Mouse (Mus musculus): ENCODE results near the gene Speer4d.
"Not testable (repeated sequence)": the region's sequence is repeated elsewhere in the genome, so short reads cannot be mapped to it uniquely, and the experiment has no call there.

DNA sequence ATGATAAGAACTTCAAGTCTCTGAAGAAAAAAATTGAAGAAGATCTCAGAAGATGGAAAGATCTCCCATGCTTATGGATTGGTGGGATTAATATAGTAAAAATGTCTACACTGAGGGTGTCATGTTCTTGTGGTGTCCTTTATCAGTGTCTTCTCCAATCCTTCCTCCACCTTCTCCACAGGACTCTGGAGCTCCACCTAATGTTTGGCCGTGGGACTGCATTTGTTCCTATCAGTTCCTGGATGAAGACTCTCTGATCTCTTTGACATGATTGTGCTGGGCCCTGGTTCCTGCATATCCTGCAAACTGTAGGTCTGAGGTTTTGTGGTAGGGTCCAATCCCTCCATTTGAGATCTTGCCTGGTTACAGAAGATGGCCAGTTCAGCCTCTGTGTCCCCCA is 9.3 kb downstream of the Speer4d start:
- not testable (repeated sequence) for TF ChIP-seq CTCF (IDR thresholded peaks at IDR 0.05; ENCODE audit: control insufficient read depth, insufficient read depth, insufficient read length); FOSL1 (IDR thresholded peaks at IDR 0.05; ENCODE audit: insufficient read depth, low read length, poor library complexity, severe bottlenecking); MAX (IDR thresholded peaks at IDR 0.05)

Data from C2C12 (cell line).